Mouse (Mus musculus) kidney, postnatal 10 days (tissue): ENCODE measurements around the gene Rbms3.

Source experiments
- DNase-seq: peaks from one replicate; pipeline ENCODE4 v3.0.0; 2021; ENCODE audit warnings: mixed read lengths

Rbms3 gene

DNA sequence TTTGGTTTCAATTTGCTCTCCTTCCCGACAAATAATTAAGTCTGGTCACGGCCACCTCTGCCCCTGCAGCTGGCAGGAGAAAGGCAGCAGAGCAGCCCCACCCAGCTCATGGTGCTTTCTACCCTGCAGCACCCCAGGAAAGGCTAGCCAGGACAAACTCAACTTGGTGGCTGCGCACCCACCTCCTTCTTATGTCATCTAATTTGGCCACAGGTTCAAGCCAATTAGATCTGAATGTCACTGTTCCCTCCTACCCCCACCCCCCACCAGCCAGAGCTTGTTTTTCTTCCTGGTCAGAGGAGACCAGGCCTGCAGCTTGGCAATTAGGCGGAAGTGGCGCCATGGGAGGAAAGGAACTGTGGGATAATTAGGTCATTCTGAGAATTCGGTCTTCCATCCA lies 664.0 kb downstream of the Rbms3 start:
- peak; percentile 24 for DNase-seq

DNA sequence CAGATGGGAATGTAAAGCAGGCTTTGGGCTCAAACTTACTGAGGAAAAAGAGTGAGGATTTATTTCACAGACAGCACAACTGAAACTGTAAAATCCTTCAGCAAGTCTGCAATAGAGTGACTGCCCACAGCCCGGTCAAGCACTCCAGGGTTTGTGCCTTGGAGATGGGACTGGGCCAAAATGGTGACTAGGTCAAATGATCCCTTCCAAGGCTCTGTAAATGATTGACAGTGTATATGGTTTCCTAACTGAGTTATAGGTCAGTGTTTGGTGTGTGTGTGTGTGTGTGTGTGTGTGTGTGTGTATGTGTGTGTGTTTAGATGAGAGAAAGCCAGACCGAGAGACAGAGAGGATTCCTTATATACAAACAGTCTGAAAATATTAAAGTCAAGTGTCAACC lies 673.6 kb downstream of the Rbms3 start:
- no peak for DNase-seq

DNA sequence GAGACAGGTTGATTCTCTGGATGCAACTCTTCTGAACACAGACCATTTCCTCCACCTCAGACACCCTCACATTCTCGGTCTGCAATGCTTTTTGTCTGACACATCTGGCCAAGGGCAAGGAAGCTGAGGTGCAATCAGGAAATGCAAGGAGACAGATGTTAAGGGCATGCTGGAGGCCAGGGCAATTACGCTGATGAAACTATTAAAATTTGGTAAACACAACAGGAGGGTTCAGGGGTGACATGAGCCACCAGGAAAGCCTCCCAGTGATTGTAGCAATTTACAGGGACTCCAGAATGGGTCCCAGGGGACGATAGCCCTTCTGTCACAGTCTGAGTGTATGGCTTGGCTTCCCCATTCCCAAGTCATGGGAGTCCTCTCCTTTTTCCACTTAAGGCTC lies 681.5 kb downstream of the Rbms3 start:
- no peak for DNase-seq

DNA sequence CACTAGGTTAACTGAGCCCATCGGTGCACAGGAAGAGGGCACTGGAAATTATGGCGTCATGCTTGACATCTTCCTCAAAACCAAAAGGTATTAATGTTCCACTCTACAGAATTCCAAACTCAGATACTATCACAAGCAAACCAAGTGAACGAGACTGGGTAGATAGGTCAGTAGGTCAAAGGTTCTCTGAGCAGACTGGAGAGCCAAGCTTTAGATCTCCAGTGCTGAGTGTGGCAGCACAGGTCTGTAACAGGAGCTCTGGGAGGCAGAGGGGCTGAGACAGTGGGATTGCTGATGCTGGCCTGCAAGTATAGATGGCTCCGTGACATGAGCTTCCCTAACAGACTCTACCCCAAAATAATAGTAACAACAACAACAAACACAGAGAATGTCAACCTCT lies 682.3 kb downstream of the Rbms3 start:
- DNase-seq = no peak

DNA sequence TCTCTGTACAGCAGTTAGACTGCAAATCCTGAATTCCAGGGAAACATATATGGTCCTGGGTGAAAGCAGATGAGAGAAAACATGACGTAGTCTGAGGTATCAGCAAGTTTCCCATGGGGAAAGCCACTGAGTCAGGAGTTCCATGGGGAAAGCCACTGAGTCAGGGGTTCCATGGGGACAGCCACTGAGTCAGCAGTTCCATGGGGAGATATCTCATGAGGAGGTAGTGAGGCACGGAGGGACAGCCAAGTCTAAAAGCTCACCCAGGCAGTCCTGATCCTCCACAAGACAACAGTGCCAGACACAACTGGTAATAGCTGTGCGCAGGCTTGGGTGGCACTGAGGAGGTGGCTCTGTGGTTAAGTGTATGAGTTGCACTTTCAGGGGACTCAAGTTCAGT lies 682.9 kb downstream of the Rbms3 start:
- no peak for DNase-seq

DNA sequence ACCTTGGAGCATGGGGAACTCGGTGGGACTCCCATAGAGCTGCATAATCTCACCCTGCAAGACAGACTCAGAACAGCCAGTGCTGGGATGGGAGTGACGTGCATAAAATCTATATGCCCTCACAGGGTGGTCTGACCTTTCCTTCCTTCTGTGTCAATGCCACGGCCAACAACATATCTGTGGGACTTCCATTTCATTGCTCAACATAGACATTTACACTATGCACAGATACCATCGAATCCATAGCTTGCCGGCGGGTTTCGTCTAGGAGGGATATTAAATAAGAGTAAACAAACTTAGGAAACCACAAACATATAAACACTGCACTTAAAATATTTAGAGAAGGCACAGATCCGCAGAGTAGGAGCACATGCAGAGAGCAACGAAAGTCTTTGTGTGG lies 684.0 kb downstream of the Rbms3 start:
- DNase-seq = no peak

DNA sequence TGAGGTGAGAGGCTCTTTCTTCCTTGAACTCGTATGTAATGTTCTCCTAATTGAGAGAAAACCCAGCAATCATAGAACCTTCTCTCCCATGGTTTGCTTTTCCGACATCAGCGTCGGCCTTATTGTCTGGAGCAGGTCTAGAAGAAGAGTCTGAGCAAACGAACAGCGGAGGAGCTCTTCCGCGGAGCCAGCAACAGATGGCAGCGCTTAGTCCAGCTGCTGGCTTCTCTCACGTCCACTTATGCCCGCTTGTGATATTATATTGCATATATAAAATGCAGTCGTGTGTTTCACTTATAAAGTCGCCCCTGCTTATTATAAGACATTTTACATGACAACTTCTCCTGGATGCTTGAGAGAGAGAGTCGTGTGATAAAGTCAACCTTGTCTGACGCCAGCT lies 685.8 kb downstream of the Rbms3 start:
- no peak for DNase-seq

DNA sequence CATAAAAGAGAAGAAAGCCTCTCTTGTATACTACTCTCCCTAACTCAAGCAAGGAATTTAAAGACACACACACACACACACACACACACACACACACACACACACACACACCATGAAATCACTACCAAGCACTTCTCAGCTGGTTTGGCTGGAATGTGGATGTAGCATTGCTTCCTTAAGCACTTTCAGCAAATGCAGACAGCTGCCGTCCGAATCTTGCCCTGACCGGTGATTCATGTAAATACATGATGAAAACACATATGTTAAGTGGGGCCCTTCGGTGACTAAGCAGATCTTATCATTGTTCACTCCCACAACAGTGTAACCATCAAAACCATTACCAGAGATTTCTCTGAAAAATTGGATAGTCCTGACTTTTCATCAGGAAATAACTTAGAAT lies 688.6 kb downstream of the Rbms3 start:
- no peak for DNase-seq

DNA sequence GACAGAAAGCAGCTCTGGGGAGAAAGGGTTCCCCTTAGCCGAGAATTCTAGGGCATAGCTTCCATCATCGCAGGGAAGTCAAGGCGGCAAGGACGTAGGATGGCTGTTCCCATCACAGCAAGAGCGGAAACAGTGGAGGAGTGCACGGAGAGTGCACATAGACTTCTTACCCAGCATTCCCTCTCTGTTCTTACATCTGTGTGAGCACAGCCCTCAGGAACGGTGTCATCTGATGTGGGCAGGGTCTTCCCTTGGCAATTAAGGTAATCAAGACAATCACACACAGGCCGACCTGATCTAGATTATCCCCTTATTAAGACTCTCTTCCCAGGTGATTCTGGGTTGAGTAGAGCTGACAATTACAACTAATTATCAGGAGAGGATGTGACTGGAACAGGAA lies 689.0 kb downstream of the Rbms3 start:
- DNase-seq = no peak

DNA sequence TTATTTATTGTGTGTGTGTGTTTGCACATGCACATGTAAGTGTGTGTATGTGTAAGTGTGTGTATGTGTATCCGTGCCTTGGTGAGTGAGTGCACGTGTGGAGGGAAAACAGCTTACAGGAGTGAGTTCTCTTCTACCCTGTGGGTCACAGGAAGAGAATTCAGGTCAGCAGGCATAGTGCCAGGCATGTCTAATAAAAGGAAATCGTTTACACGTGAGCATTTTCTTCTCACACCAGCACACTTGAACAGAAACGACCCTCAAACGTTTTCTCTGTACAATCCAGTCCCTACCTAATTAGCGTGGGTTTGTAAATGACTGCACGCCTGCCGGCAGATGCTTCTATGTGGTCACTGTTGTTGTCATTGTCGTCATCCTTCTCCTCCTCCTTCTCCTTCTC lies 701.4 kb downstream of the Rbms3 start:
- DNase-seq = peak; percentile 39

DNA sequence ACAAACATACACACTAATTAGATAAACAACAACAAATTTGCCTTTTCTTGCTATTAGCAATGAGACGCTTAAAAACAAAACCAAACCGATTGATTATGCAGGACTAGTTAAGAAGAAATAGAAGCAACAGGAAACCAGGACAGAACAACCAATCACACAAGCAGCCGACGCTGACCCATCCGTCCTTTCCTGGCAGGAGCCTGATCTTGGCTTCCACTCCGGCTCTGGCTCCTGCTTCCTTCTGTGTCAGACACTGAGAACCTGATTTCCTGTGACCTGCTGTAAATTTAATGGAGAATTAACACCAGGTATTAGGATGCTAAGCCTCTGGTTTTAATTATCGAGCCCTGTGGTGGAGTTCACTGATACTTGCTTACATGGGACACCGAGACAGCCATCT lies 706.6 kb downstream of the Rbms3 start:
- DNase-seq = no peak

DNA sequence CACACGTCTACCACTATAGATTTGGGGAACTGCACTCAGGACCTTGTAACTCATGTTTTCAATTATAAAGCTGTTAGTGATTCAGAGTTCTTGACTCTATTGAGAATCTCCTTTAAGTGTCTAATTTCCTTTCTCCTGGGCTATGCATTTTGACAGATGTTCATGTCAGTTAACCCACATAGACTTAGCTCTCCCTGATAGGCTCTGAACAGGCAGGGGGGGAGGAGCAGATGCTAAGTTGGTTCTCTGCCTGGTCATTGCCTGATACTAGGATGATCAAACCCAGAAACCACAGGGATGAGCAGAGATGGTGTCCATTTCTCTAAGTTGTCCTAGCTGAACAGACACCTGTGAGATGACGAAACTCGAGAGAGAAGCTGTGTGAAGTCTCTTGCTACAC lies 707.2 kb downstream of the Rbms3 start:
- no peak for DNase-seq

DNA sequence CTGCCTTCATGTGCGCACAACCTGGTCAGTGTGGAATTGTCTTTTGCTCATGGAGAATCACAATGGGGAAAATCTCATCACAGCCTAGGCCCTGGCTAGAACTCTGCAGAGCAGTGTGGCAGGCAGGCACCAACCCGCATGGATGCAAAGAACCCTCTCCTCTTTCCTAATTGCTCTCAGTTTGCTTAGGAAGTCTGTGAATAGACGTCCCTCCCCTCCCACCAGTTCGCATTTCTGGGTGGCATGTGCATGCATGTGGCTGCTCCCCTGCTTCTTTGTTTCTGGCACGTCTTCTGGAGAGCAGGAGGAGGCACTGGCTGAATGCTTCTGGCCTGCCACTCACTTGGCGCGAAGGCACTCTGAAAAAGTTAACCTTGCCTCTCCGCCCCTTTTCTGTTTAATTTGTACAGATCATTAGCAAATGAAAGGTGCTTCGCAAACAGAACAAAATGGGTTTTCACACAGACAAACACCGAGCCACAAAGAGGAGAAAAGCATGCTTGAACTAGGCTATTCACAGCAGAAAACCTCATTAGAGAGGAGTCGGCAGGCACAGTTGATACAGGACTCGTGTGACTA lies 710.2 kb downstream of the Rbms3 start:
- no peak for DNase-seq

DNA sequence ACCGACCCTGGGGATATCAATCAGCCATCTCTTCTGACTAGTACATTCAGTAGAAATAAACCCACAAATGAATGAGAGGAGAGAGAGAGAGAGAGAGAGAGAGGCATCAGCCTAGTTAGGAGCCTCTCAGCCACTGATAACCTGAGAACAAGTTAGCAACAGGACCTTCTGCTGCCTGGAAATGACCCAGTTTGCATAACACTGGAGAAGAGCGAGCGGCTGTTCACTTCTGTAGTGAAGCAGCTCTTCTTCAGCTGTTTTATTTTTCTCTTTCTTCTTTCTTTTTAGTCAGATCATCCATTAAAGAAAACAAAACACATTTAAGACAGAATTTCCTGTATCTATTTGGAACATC lies 717.2 kb downstream of the Rbms3 start:
- DNase-seq = no peak

DNA sequence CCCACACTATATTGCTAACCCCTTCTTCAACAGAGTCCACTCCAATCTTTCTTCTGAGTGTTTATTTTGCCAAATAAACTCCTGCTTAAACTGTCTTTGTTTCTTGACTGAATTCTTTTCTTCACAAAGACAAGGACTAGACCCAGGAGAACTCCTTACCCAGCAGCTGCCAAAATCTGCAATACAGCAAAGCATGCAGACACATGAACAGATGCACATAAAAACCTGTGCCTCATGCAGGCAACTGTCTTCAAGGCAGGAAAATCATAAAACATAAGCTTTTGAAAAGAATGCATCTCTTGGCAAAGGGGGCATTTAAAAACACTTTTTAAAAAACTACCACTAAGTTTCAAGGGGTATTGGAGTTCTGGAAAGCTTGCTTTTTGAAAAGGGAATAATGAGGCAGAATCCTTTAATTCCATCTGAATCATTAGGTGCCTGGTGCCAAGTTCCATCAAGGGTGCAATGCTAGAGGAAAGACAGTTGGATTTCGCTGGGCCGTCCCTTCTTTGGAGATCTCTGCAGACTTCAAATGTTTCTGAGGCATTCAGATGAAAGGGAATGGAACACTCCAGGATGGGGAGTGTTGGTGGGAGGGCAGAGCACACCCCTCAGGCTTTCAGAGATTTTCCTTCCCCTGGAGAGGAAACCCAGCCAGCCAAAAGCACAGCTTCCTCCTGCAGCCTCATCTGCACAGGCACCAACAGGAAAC lies 717.8 kb downstream of the Rbms3 start:
- peak; percentile 49 for DNase-seq

DNA sequence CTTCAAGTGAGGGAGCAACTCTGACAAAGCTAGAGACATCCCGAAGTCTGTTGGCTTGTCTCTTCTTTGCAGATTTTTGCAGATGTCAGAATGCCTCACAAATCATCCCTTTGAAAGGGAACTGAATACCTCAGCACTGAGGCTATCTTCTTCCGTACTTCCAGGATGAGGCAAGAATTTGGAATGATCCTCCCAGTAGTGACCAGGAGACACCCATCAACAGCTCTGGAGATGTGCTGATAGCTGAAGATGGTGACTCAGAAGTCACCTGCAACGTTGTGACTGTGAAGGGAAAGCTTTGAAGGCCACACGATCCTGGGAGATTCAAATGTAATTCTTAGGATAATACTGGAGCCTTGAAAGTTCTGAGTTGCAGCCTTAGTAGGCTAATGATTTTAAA lies 720.2 kb downstream of the Rbms3 start:
- no peak for DNase-seq

DNA sequence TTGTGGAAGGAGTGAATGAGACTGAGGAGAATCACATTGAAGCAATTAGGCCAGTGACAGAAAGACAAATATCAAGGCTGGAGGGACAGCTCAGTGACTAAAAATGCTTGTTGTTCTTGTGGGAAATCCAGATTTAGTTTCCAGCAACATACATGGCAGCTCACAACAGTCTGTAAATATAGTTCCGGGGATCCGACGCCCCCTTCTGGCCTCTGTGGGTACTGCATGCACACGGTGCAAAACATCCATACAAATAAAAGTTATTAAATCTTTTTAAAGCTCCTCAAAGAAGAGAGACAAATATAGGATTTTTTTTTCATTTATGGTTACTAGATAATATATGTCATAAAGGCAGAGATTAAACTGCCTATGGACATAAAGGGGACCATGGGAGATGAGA lies 722.8 kb downstream of the Rbms3 start:
- DNase-seq = no peak

DNA sequence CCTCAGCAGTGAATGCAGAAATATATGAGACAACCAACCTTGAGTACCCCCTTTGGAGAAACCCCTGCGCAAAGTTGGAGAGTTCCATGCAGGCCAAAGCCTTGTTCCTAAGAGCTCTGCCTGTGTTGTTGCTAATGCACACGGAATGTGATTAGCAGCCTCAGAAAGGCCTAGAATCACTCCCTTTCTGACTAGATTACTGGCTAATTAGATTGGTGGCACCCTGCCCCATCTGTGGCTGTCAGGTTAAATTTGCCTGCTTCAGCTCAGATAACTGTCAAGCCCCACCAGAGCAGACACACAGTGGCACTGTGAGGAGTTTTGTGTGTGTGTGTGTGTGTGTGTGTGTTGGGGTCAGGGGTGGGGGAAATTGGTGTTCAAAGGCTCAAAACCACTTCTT lies 724.1 kb downstream of the Rbms3 start:
- no peak for DNase-seq

DNA sequence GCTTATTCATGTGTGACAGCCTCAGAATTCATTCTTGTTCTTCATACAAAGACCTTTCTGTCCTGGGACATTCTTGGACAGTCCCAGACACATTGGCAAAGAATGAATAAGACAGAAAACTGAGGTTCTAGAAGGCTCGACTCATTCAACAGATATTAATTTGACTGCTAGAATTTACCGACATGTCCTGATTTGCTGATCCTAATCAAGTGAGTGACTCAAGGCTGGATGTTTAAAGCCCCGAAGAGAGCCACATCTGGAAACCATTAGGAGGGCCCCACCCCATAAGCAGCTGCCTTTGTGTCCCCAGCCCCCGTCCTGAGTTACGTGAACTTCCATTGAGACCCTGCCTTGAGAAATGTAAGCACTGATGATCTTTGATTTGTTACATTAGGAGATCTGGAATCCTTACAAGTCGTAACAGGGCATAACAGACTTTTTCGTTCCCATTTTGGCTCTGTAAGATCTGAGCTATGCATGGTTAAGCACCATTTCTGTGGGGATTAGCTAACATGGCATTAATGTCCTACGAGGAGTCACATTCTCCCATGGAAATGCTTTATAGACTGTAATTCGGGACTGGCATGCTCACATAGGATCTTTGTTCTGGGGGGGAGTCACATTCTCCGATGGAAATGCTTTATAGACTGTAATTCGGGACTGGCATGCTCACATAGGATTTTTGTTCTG lies 726.3 kb downstream of the Rbms3 start:
- no peak for DNase-seq

DNA sequence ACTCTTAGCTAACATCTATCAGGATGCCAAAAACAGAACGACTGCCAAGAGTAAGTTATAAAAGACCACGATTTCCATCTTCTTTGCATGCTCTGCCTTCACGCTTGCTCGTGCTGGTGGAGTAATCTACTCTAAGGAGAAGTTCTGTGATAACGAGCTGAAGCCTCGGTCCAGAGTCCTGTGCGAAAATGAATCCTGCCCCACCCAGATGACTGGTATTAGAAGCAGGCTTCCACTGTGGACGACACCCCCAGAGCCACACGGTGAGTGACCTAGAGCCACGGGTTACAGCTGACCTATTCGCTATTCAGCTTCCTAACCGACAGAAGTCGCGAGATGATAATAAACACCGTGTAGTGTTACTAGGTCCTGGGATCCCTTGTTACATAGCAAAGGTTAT lies 730.3 kb downstream of the Rbms3 start:
- DNase-seq = no peak

DNA sequence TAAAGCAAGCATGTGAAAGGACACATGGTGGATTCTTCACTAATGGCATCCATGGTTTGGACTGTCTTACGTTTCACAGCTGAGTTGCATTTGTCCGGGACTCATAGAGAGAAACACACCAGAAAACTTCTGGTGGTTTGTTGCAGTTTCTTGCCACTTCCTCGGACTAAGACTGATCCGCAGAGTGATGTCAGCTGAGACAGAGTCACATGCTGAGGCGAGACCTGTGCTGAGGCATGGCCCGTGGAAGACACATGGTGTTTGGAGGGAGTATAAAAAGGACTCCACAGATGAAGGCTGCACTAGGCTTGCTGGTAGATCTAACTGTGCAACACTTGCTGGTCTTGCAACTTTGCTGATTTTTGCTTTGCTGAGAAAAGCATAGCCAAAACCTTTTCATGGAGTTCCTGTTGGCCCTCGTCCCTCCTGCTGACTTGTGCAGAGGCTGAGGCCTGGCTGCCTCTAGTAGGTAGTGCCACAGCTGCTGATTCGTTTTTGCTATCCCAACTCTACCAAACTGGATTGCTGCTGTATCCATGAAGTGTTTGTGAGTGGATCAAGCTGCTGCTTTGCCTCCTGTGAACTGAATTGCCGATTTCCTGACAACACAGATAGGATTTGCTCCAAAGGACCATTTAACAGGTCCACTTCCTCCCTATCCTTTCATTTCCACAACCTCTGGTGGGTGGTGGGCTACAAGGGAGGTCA lies 742.6 kb downstream of the Rbms3 start:
- no peak for DNase-seq

DNA sequence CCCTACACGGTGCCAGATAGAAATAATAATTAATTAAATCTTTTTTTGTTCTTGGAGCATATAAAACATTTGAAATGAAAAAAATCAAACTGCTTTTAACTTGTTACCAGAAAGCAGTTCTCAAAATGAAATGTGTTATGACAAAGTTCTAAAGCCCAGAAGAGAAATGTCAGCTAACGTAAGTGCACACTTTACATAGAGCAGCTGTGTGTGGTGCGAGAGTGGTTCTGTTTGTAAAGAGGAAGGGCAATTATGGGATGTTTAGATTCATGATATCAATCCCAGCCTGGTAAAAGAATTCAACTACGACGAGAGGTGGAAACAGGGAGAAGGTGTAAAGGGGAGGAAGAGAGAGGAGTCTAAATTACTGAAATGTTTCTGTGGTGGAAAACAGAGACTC lies 744.1 kb downstream of the Rbms3 start:
- no peak for DNase-seq

DNA sequence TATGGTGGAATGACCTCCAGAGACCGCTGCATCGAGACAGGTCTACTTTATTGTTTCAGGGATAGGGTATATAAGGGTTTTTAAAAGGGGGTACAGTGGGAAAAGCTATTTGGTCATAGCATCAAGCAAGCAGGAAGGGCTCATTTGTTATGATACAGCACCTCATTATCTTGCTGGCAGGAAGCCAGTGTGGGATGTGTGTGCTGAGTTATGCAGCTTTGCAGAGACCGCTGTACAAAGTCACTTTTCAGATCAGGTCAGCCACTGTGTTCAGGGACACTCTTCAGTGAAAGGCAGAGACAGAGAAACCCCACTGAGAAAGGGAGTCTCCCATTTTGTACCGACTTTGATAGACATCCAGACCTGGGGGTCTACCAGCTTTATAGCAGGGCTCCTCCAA lies 749.2 kb downstream of the Rbms3 start:
- DNase-seq = peak; percentile 70
